Mouse (Mus musculus): ENCODE results near the gene Fignl1.

- no peak for TF ChIP-seq EP300 (IDR thresholded peaks at IDR 0.05; ENCODE audit: low read depth)
- TF ChIP-seq CTCF (IDR thresholded peaks at IDR 0.05; ENCODE audit: low read depth): no peak
Observed at GRCm38 (mm10) chr11:11740603-11741002, 68.2 kb downstream of the Fignl1 start.

All from heart, postnatal 0 days (tissue).